Mouse (Mus musculus): ENCODE results near the gene Ptn.

DNA sequence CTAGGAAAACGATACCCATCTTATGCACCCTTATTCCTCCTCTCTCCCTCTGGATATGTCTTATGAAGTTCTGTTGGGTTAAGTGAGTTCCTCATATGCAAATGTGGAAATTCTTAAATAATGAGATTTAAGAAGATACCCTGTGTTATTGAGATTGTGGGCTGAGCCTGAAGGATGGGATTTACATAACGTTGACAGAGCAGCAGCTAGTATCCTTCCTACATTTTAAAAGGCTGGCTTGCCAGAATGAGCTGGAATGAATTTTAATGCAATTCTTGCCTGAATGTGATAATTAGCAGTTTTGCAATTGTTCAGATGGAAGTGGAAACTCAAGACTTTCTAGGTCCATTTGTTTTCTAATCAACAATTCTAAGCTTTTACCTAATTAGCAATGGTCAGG is 73.3 kb downstream of the Ptn start:
- no peak for TF ChIP-seq POLR2A (IDR thresholded peaks at IDR 0.05; ENCODE audit: extremely low read depth, insufficient read depth, low read length)
- TF ChIP-seq CTCF (IDR thresholded peaks at IDR 0.05; ENCODE audit: low read depth, low read length), result no peak
